In genomic region chr5:125316771-125317170, GRCm38 (mm10) we compare ENCODE assay signal across 26 mouse cellular contexts. TPM values are rescaled to one million over a fixed set of nuclear protein-coding genes. Genes with fewer than 3 reads are reported as not detected.
DNase-seq lines count a peak whose midpoint lies in the region; ATAC-seq lines count a peak whose summit lies in the region.
"Had no signal": no experiment of that assay in that cellular context is flagged by ENCODE, and none has a peak within 500 bp of the region (broad histone marks: within the 10 kb centered on the region; RNA-seq: fewer than 3 reads in every experiment).

No protein-coding gene starts in this region.

- DNase-seq in adrenal gland, adult (ENCODE audit: inconsistent age in 2 of 2, low spot score in 1 of 2), result peak; percentile 30 to 62
- no peak for DNase-seq in adrenal gland, postnatal 14 days
- peak; percentile 25 to 38 for DNase-seq in thymus, adult 18-20 months
- peak; percentile 28 to 31 for DNase-seq in thymus, postnatal 10 days (ENCODE audit: low spot score in 2 of 2)
- peak; percentile 32 to 57 for DNase-seq in thymus, postnatal 36 days
- no peak for DNase-seq in liver
- no peak for DNase-seq in midbrain, embryonic 11.5 days (ENCODE audit: low spot score, missing footprints)
- DNase-seq: cerebellum, adult 18-20 months; cerebellum, adult 9-10 months; cerebellum, postnatal 14 days; gastrocnemius, postnatal 10 days; gastrocnemius, postnatal 36 days; heart, postnatal 14 days; heart, postnatal 4 days had no signal

- no peak overlapping the region for H3K4me3 ChIP-seq in midbrain, embryonic 11.5 days (ENCODE audit: low read depth, low read length)
- H3K4me3 ChIP-seq: embryonic facial prominence, embryonic 13.5 days; forebrain, embryonic 10.5 days; forebrain, embryonic 13.5 days; heart, embryonic 13.5 days had no signal

- 81% methylated on average over 2 of the region's 2 CpGs for WGBS in midbrain, embryonic 11.5 days

- no peaks in the 10 kb centered on the region for H3K36me3 ChIP-seq in midbrain, embryonic 11.5 days (ENCODE audit: control insufficient read depth, insufficient read depth, low read length)
- H3K36me3 ChIP-seq: embryonic facial prominence, embryonic 13.5 days had no signal

- H3K4me1 ChIP-seq in midbrain, embryonic 11.5 days (ENCODE audit: control insufficient read depth, insufficient read depth, low read length), result no peaks in the 10 kb centered on the region

- no peaks in the 10 kb centered on the region for H3K27me3 ChIP-seq in midbrain, embryonic 11.5 days (ENCODE audit: control insufficient read depth, insufficient read depth, low read length)
- H3K27me3 ChIP-seq: CH12.LX; embryonic facial prominence, embryonic 13.5 days; forebrain, embryonic 13.5 days; heart, embryonic 13.5 days; Patski had no signal

- no peak overlapping the region for H3K4me2 ChIP-seq in midbrain, embryonic 11.5 days
- H3K4me2 ChIP-seq: embryonic facial prominence, embryonic 13.5 days; forebrain, embryonic 13.5 days; heart, embryonic 13.5 days; hindbrain, embryonic 14.5 days had no signal

- ATAC-seq in CD4-positive, CD25-positive, alpha-beta regulatory T cell, adult 4 months, result no peak
- ATAC-seq in midbrain, embryonic 11.5 days (ENCODE audit: low FRiP score), result no peak
- ATAC-seq: forebrain, embryonic 13.5 days; forebrain, embryonic 16.5 days; hindbrain, postnatal 0 days; inflammation-experienced regulatory T-cells, adult 6 months; Patski had no signal

- H3K9ac ChIP-seq in midbrain, embryonic 11.5 days (ENCODE audit: low read length), result no peak overlapping the region
- H3K9ac ChIP-seq: embryonic facial prominence, embryonic 13.5 days; forebrain, embryonic 13.5 days; heart, embryonic 13.5 days; hindbrain, embryonic 14.5 days had no signal

- no peaks in the 10 kb centered on the region for H3K9me3 ChIP-seq in midbrain, embryonic 11.5 days (ENCODE audit: control insufficient read depth, low read length)
- H3K9me3 ChIP-seq: embryonic facial prominence, embryonic 13.5 days; forebrain, embryonic 10.5 days; forebrain, embryonic 13.5 days; G1E; heart, embryonic 13.5 days had no signal

- no peak overlapping the region for H3K27ac ChIP-seq in midbrain, embryonic 11.5 days (ENCODE audit: low read depth, low read length)
- H3K27ac ChIP-seq: embryonic facial prominence, embryonic 13.5 days; forebrain, embryonic 10.5 days; forebrain, embryonic 13.5 days; heart, embryonic 13.5 days; hindbrain, embryonic 14.5 days; hindbrain, postnatal 0 days had no signal

RNA-seq across cellular contexts. Expression of gene Scarb1, which starts 24.1 kb away (rescaled TPM):
- 1,757 and 2,166 TPM in 2 replicates for total RNA-seq in adrenal gland, postnatal 14 days (2021)
- 10 to 100 TPM in 1 of 2 experiments, 1 to 10 TPM in 1; 5.9 to 11.6 TPM for polyA plus RNA-seq in CD4-positive, CD25-positive, alpha-beta regulatory T cell, adult 4 months (2017; shearing (Covaris generic))
- 26.0 and 26.5 TPM in 2 replicates for polyA plus RNA-seq in midbrain, embryonic 11.5 days (2014; fragmentation: Nextera tagmentation; extraction: Ambion mirVana)

Comparison
In these comparisons a context has a peak if more than half of its experiments do, and no peak if none do; other contexts are left out.
1. DNase-seq: peak in adrenal gland, adult (2 of 2), thymus, adult 18-20 months (2 of 2), thymus, postnatal 10 days (2 of 2) and thymus, postnatal 36 days (2 of 2); none in adrenal gland, postnatal 14 days (single experiment), liver (single experiment) and midbrain, embryonic 11.5 days (single experiment).